Mouse (Mus musculus) thymus, adult 2 months (tissue): ENCODE measurements around the gene Itgb1bp2.

Experiments used
- CTCF ChIP-seq: fragments of 200-500 bp; IDR thresholded peaks from 2 replicates; pipeline ENCODE4 v1.5.1; 2012; ENCODE audit warnings: mild to moderate bottlenecking, control low read depth, low read length, moderate library complexity, borderline replicate concordance; ENCODE audit not compliant: control insufficient read depth, poor library complexity, insufficient read depth; ENCODE audit errors: extremely low read depth
- POLR2A ChIP-seq: fragments of 200-500 bp; IDR thresholded peaks from 2 replicates; pipeline ENCODE4 v1.6.1; 2012; ENCODE audit warnings: mild to moderate bottlenecking, low read length, control low read depth, moderate library complexity; ENCODE audit not compliant: control insufficient read depth, poor library complexity, insufficient read depth; ENCODE audit errors: extremely low read depth

GRCm38 (mm10) chrX:101451147-101451546 is 2.3 kb downstream of the Itgb1bp2 start:
- TF ChIP-seq POLR2A (no peak), CTCF (no peak)
